Mouse (Mus musculus): ENCODE results near the gene Psmd8.

- TF ChIP-seq CTCF (conservative IDR thresholded peaks at IDR 0.05; ENCODE audit: insufficient read depth, insufficient read length, low read depth, low read length) (no peak), POLR2A (IDR thresholded peaks at IDR 0.05; ENCODE audit: low read depth, low read length) (no peak)
Observed at GRCm38 (mm10) chr7:29148771-29149170, 31.7 kb downstream of the Psmd8 start.
